Mouse (Mus musculus) cerebellum, adult 11-12 months (tissue): ENCODE measurements around the gene Mmp28.

Experiments
- DNase-seq: peaks from one replicate; pipeline ENCODE4 v3.0.0; 2022

The Mmp28 gene

GRCm38 (mm10) chr11:83462711-83463244 lies at the start of gene Mmp28:
Mmp28 (minus strand) TSS chr11:83463071.
- peak; percentile 45 for DNase-seq

DNA sequence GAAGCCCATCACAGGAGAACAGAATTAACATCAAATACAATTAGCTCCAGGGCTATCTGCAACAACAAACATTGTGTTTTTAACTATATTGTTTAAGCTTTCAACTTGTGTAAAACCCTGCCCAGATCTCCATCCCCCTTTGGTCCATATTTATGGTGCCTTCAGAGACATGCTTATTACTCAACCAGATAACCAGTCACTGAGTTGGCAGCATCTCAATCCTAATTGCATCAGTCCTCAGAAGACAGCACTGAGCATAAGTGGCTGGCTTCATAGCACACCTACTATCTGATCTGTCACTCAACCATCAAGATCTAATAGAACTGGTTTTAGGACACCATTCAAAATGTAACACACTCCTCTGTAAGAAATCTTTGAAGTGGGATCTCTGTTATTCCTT lies 46.6 kb upstream of the Mmp28 start:
- no peak for DNase-seq

DNA sequence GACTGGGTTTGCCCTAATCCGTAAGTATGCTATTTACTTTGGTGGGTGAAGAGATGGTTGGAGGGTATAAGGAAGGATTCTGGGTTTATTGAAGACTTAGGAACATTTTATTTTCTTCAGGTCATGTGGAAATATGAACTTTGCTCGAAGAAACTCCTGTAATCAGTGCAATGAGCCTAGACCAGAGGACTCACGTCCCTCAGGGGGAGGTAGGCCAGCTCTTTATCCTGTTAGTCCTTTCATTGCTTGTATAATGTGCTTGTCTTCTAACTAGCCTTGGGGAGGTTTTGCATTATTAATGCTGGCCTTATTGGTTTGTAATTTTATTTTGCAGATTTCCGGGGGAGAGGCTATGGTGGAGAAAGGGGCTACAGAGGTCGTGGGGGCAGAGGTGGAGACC lies 41.4 kb upstream of the Mmp28 start:
- no peak for DNase-seq

GRCm38 (mm10) chr11:83495571-83495970 lies 32.7 kb upstream of the Mmp28 start:
- no peak for DNase-seq

DNA sequence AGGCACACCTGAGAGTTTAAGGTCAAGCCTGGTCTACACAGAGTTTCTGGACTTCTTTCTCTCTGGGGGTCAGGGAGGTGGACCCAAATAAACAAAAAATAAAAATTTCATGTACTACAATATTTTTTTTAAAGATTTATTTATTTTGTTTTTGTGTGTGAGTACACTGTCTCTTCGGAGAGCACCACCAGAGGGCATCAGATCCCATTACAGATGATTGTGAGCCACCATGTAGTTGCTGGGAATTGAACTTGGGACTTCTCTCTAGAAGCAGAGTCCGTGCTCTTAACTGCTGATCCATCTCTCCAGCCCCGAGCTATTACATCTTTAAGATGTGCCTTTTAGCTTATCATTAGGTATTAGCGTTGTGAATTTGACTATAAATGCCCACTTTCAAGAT lies 28.6 kb upstream of the Mmp28 start:
- DNase-seq, result no peak

GRCm38 (mm10) chr11:83473235-83474016 lies 10.6 kb upstream of the Mmp28 start:
- no peak for DNase-seq

- DNase-seq, result peak; percentile 99
Observed at GRCm38 (mm10) chr11:83472324-83473234, 9.7 kb upstream of the Mmp28 start, which contains the start of gene Taf15. Taf15 (plus strand) TSS chr11:83473086.

GRCm38 (mm10) chr11:83471766-83472165 lies 8.9 kb upstream of the Mmp28 start:
- DNase-seq, result no peak

GRCm38 (mm10) chr11:83468765-83469164 lies 5.9 kb upstream of the Mmp28 start:
- no peak for DNase-seq

GRCm38 (mm10) chr11:83467120-83467652 lies 4.3 kb upstream of the Mmp28 start:
- DNase-seq, result peak; percentile 62

DNA sequence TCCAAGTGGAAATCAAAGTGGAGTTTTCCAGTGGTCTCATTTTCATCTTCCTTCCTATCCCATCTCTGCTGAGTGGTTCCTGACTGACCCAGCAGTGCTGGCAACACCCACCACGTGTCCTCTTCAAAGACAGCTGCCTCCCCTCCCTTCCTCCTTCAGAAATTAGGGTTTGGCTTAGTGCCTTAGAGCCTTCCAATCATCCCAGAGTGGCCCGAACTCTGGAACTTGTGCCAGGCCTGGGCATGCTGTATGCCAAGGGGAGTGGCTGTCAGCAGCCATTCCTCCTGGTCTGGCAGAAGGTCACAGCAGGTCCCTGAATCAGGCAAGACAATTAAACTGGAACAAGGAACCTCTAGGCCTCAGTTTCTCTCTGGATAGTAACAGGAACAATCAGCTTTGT lies 3.1 kb upstream of the Mmp28 start:
- peak; percentile 91 for DNase-seq

DNA sequence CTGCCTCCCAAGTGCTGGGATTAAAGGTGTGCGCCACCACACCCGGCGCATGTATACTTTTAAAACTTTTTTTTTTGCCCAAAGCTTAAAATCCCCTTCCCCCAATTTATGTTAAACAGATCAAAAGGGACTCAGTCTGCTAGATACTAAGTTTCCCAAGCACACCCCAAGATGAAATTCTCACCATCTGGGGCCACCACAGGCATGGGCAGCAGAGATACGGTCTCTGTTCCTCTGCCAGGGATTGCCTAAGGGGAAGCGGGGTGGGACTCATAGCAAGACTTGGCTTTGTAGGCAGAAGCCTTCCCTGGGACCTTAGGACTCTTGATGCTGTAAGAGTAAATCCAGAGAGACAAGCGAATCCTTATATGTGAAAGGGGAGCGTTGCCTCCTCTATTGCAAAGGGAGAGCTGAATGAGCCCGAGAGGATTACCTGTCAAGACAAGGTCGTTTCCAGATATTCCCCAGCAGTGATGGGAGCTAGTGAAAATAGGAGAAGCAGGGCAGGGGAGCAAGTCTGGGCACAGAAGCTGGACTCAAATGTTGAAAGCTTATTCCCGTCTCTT lies 1.3 kb downstream of the Mmp28 start:
- peak; percentile 4 for DNase-seq

- no peak for DNase-seq
Observed at GRCm38 (mm10) chr11:83457912-83458601, 4.8 kb downstream of the Mmp28 start.

GRCm38 (mm10) chr11:83457257-83457656 lies 5.6 kb downstream of the Mmp28 start:
- no peak for DNase-seq

DNA sequence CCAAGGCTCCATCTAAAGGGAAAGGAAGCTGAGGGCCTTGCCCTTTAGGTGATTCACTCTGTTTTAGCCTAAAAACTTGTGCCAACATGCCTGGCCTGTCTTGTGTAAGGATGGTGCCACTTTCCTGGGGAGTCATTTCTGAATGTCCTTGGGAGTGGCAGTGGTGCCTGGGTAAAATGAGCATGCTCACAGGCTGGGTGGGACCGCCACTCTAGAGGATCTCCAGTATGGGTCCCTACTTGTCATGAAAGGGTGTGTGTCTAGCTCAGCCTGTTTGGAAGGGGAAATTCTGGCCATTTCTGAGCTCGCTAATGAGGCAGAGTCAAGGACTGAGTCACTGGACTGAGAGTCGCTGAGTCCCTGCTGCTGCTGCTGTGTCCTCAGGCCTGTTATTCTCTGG lies 7.3 kb downstream of the Mmp28 start:
- DNase-seq, result no peak

DNA sequence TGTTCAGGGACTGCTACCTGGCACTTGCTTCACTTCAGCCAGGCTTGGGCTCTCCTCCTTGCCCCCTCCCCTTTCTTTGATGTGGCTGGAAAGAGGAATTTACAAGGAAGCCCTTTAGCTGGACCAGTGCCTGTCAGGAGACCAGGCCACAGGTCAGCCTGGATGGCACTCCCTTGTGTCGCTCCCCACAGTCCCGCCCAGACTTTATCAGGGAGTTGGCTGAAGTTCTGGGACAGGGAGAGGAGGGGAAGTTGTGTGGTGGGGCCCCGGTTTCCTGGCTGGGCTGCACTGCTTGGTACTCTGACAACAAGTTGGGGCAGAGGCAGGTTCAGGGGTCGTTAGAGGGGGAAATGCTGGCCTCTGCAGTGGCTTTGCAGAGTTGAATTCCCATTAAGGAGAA lies 8.3 kb downstream of the Mmp28 start:
- DNase-seq, result no peak

- DNase-seq, result no peak
Observed at GRCm38 (mm10) chr11:83451281-83451680, 11.6 kb downstream of the Mmp28 start.

DNA sequence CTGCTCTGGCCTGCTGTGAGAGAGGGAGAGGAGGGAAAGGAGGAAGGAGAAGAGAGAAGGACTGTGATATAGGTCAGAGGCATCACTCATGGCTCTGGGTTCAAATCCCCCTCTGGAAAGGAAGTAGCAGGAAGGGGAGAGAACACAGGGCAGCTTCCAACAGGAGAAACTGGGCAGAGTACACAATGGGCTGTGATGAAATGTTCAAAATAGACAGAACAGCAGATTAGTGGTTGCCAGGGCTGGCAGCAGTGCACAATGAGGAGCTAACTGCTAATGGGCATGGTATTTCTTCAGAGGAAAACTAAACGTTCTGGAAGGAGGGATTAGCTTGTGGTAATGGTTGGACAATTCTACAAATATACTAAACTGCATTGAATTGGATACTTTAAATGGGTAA lies 12.3 kb downstream of the Mmp28 start:
- no peak for DNase-seq

DNA sequence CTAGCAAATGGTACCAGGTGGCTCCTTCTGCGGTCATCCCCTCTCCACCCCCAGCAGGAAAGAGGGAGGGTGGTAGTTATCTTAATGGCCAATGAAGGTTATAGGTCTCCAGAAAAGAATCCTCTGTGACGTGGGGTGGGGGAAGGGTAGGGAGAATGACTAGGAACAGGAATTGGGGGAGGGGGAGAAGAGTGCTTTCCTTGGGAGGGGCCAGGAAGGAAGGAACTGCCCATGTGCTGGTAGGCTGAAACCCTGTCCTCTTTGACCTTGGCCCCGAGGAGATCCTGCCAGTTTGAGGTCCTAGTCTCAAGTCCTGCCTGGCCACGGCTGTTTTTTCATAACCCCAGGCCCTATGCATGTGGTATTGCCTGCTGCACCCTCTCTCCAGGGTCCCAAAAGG lies 13.6 kb downstream of the Mmp28 start:
- DNase-seq, result no peak

DNA sequence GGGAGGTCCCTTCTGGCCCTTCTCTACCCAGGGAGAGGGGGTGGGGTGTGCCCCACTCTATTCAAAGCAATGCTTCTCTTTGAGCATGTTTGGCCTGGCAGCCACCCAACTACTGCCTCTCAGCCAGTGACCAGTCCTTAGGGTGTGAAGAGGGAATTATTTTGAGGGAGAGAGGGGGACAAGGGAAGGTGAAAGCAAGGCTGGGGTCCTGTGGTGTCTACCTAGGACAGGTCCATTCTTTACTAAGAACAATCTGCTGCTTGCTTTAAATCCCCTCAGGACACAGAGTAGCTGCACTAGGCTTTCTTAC lies 14.0 kb downstream of the Mmp28 start:
- no peak for DNase-seq

- no peak for DNase-seq
Observed at GRCm38 (mm10) chr11:83448021-83448926, 14.6 kb downstream of the Mmp28 start.

- no peak for DNase-seq
Observed at GRCm38 (mm10) chr11:83447612-83448011, 15.3 kb downstream of the Mmp28 start.
